ENCODE assay signal across 12 mouse cellular contexts in genomic region chr15:97407496-97408454, GRCm38 (mm10).
A peak's percentile ranks its signal among the peaks of the same experiment; 100 is the strongest.
DNase-seq lines count a peak whose midpoint lies in the region; ATAC-seq and TF ChIP-seq lines count a peak whose summit lies in the region.
"Had no signal": no experiment of that assay in that cellular context is flagged by ENCODE, and none has a peak within 500 bp of the region (broad histone marks: within the 10 kb centered on the region; RNA-seq: fewer than 3 reads in every experiment).

No protein-coding gene starts in this region.

- H3K4me2 ChIP-seq in heart, embryonic 11.5 days, result no peak overlapping the region
- no peak overlapping the region for H3K4me2 ChIP-seq in embryonic facial prominence, embryonic 14.5 days (ENCODE audit: low read depth, low read length)
- H3K4me2 ChIP-seq: embryonic facial prominence, embryonic 12.5 days; neural tube, embryonic 12.5 days had no signal

- no peak for TF ChIP-seq CTCF in E14TG2a.4 (conservative IDR thresholded peaks at IDR 0.05; ENCODE audit: low read length)
- no peak for TF ChIP-seq CTCF in kidney, adult 2 months (conservative IDR thresholded peaks at IDR 0.05; ENCODE audit: insufficient read depth, insufficient read length, low read depth, low read length)

- H3K9ac ChIP-seq in heart, embryonic 11.5 days (ENCODE audit: low read depth, low read length), result no peak overlapping the region
- no peak overlapping the region for H3K9ac ChIP-seq in embryonic facial prominence, embryonic 14.5 days (ENCODE audit: low read depth, low read length)
- H3K9ac ChIP-seq: embryonic facial prominence, embryonic 12.5 days; liver, postnatal 0 days; neural tube, embryonic 12.5 days had no signal

- H3K27me3 ChIP-seq in heart, embryonic 11.5 days (ENCODE audit: control insufficient read depth, insufficient read depth, low read length), result no peaks in the 10 kb centered on the region
- no peaks in the 10 kb centered on the region for H3K27me3 ChIP-seq in E14TG2a.4 (ENCODE audit: insufficient read depth, low read length)
- H3K27me3 ChIP-seq in embryonic facial prominence, embryonic 14.5 days (replicated peaks; ENCODE audit: control insufficient read depth, insufficient read depth, low read length), result no peaks in the 10 kb centered on the region
- H3K27me3 ChIP-seq in kidney, adult 2 months (replicated peaks; ENCODE audit: control insufficient read depth, insufficient read depth, low read length), result no peaks in the 10 kb centered on the region
- H3K27me3 ChIP-seq: embryonic facial prominence, embryonic 12.5 days; neural tube, embryonic 12.5 days had no signal

- no peaks in the 10 kb centered on the region for H3K4me1 ChIP-seq in heart, embryonic 11.5 days (ENCODE audit: control insufficient read depth, insufficient read depth, low read length)
- peaks cover 33% of the 10 kb centered on the region for H3K4me1 ChIP-seq in E14TG2a.4 (replicated peaks; ENCODE audit: low read depth, low read length)
- 0 out of 2 replicates have a peak, but pooled peaks cover 6% of the 10 kb centered on the region for H3K4me1 ChIP-seq in embryonic facial prominence, embryonic 14.5 days (ENCODE audit: control insufficient read depth, insufficient read depth, low read length)
- no peaks in the 10 kb centered on the region for H3K4me1 ChIP-seq in kidney, adult 2 months (ENCODE audit: control insufficient read depth, insufficient read depth, low read length)
- H3K4me1 ChIP-seq: neural tube, embryonic 12.5 days had no signal

- peak; percentile 40 for DNase-seq in heart, postnatal 14 days
- peak; percentile 80 for DNase-seq in embryonic facial prominence, embryonic 14.5 days (ENCODE audit: low spot score)
- peak; percentile 53 for DNase-seq in lung, postnatal 10 days
- no peak for DNase-seq in thymus, adult 18-20 months
- no peak for DNase-seq in spleen, postnatal 36 days (ENCODE audit: low spot score in 2 of 2)
- no peak for DNase-seq in kidney, adult 2 months
- DNase-seq: liver, postnatal 0 days had no signal

- no peak for TF ChIP-seq POLR2A in kidney, adult 2 months (IDR thresholded peaks at IDR 0.05; ENCODE audit: low read depth, low read length)

- no peak overlapping the region for H3K27ac ChIP-seq in heart, embryonic 11.5 days (ENCODE audit: low read depth, low read length)
- H3K27ac ChIP-seq in embryonic facial prominence, embryonic 14.5 days (replicated peaks; ENCODE audit: low read depth, low read length), result peak overlapping the region; percentile 48; the same call in 1 of the 2 replicates
- no peak overlapping the region for H3K27ac ChIP-seq in kidney, adult 2 months (ENCODE audit: insufficient read depth, low read depth, low read length)
- H3K27ac ChIP-seq: embryonic facial prominence, embryonic 12.5 days; layer of hippocampus, adult 2 months; neural tube, embryonic 12.5 days had no signal

- intact Hi-C loops in heart, postnatal 14 days (cut with DNase I), result no loop called here

- H3K9me3 ChIP-seq in heart, embryonic 11.5 days (replicated peaks; ENCODE audit: control insufficient read depth, low read length), result no peaks in the 10 kb centered on the region
- peaks cover 21% of the 10 kb centered on the region for H3K9me3 ChIP-seq in E14TG2a.4 (ENCODE audit: low read length)
- H3K9me3 ChIP-seq in embryonic facial prominence, embryonic 14.5 days (ENCODE audit: control insufficient read depth, low read length), result no peaks in the 10 kb centered on the region
- H3K9me3 ChIP-seq: embryonic facial prominence, embryonic 12.5 days; neural tube, embryonic 12.5 days had no signal

- no peak for ATAC-seq in heart, embryonic 11.5 days (replicated peaks; ENCODE audit: insufficient number of reproducible peaks, low FRiP score, low TSS enrichment)
- peak; percentile 41 for ATAC-seq in embryonic facial prominence, embryonic 14.5 days (ENCODE audit: low read depth)
- ATAC-seq: liver, postnatal 0 days had no signal

- H3K4me3 ChIP-seq in heart, embryonic 11.5 days (ENCODE audit: low read depth, low read length), result no peak overlapping the region
- 0 out of 2 replicates have a peak overlapping the region, but pooled peaks have one; percentile 23 for H3K4me3 ChIP-seq in E14TG2a.4 (replicated peaks; ENCODE audit: low read length)
- no peak overlapping the region for H3K4me3 ChIP-seq in embryonic facial prominence, embryonic 14.5 days (ENCODE audit: low read depth, low read length)
- H3K4me3 ChIP-seq in kidney, adult 2 months (ENCODE audit: insufficient read depth, low read depth, low read length), result no peak overlapping the region
- H3K4me3 ChIP-seq: embryonic facial prominence, embryonic 12.5 days; layer of hippocampus, adult 2 months; neural tube, embryonic 12.5 days had no signal

- WGBS in heart, embryonic 11.5 days (ENCODE audit: insufficient replicate concordance), result 59% methylated on average over 17 of the region's 17 CpGs
- WGBS in embryonic facial prominence, embryonic 14.5 days, result 45% methylated on average over 17 of the region's 17 CpGs
- 74% methylated on average over 17 of the region's 17 CpGs for WGBS in kidney, adult 2 months

- no peaks in the 10 kb centered on the region for H3K36me3 ChIP-seq in heart, embryonic 11.5 days (ENCODE audit: control insufficient read depth, insufficient read depth, low read length)
- H3K36me3 ChIP-seq in E14TG2a.4 (ENCODE audit: insufficient read depth, low read length), result no peaks in the 10 kb centered on the region
- no peaks in the 10 kb centered on the region for H3K36me3 ChIP-seq in embryonic facial prominence, embryonic 14.5 days (ENCODE audit: control insufficient read depth, insufficient read depth, low read length)
- H3K36me3 ChIP-seq in kidney, adult 2 months (ENCODE audit: control insufficient read depth, insufficient read depth, low read length), result no peaks in the 10 kb centered on the region
- H3K36me3 ChIP-seq: embryonic facial prominence, embryonic 12.5 days; neural tube, embryonic 12.5 days had no signal

Comparison
In these comparisons a context has a peak if more than half of its experiments do, and no peak if none do; other contexts are left out.
1. DNase-seq: peak in heart, postnatal 14 days (2 of 2), embryonic facial prominence, embryonic 14.5 days (single experiment) and lung, postnatal 10 days (single experiment); none in thymus, adult 18-20 months (0 of 2), spleen, postnatal 36 days (0 of 2) and kidney, adult 2 months (single experiment).